Mouse (Mus musculus) retina, postnatal 7 days (tissue): Measurements from ENCODE around the gene Itgb2.

Experiments used
- DNase-seq: peaks from one replicate; pipeline ENCODE4 v3.0.0-alpha.2; 2012; ENCODE audit warnings: low read depth, low spot score

Itgb2 gene

DNA sequence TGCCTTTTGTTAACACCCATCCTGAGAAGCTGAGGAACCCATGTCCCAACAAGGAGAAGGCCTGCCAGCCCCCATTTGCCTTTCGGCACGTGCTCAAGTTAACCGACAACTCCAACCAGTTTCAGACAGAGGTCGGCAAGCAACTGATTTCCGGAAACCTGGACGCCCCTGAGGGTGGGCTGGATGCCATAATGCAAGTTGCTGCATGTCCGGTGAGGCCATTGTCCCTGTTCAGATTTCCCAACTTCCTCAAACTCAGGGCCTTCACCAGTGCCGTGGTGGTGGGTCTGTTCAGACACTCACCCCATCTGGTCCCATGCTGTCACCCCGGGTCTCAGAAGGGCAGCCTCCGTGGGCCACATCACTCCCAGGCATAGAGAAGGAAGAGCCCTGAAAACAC lies 18.5 kb downstream of the Itgb2 start:
- no peak for DNase-seq

DNA sequence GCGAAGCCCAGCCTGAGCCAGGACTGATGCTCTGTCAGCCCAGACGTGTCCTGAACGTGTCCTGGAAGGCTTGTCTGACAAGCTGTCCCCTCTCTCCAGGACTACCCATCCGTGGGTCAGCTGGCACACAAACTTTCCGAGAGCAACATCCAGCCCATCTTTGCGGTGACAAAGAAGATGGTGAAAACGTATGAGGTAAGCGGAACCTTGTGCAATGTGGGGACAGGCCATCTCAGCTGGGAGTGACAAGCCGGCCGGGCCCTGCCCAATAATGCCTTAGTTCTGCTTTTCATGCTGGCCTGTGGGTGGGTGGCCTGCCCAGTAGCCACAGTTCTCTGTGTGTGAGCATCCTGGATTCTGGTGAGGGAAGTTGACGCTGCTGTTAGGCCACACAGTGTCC lies 20.8 kb downstream of the Itgb2 start:
- no peak for DNase-seq

DNA sequence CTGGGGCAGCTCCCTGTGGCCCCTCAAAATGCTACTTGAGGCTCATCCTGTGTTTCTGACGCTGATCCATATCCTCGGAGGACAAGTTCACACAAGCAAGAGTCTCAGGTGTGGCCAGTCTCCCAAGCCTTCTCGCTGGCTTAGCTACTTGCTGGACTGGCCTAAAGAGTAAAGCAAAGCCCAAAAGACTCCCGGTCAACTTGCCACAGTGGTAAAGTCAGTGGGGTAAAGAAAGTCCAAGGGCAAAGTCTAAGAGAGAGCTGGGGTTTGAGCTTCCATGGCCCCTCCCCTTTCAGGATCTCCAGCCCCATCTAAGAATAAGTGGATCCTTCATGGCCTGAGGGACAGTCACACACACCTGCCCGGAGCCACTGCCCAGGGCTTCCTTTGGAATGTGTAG lies 22.1 kb downstream of the Itgb2 start:
- DNase-seq: no peak

DNA sequence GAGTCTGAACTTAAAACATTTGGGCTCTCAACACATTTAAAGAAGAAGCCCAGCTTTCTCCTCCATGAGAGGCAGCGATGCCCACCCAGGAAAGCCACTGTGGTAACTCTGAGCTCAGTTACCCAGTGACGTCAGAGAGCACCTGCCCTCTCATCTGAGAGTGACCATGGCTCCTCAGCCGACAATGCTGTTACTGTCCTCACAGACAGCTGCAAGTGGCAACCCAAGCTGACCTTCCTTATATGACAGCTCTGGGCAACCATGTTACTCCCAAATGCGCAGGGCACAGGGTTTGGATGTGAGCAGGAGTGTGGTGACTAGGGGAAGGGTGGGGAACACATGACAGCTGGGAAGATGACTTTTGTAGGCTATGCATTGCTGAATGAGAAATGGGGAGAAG lies 23.2 kb downstream of the Itgb2 start:
- DNase-seq: no peak

DNA sequence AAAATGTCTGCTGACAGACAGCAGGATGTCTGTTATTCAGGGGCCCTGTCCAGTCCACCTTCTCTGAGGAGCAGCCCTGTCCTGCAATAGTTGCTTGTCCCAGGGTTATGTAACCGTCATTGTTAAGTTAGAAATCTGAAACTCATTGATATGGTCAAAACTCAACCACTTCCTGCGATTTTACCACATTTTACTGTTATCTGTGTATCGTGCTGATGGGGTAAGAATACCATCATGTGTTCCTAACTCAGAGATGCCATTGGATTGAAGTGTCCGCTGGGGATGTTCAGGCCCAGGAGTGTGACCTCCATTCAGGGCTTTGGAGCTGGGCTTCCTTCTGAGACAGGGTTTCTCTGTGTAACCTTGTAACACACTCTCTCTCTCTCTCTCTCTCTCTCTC lies 24.9 kb downstream of the Itgb2 start:
- no peak for DNase-seq

DNA sequence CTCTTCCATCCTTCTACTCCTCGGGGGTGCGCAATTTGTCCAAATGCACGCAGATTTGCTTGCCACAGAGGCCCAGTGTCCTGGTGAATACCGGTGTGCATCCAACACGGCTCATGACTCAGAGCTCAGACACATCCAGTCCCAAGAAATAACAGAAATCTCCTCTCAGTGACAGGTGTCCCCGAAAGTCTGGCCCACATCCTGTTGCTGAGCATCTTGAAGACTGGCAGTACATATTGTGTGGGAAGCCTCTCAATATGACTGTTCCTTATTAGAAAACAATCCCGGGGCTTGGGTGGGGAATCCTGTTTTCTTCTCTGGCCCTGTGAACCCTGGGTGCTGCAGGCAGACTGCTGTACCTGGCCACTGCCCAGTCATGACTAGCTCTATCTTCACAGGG lies 26.6 kb downstream of the Itgb2 start:
- no peak for DNase-seq

DNA sequence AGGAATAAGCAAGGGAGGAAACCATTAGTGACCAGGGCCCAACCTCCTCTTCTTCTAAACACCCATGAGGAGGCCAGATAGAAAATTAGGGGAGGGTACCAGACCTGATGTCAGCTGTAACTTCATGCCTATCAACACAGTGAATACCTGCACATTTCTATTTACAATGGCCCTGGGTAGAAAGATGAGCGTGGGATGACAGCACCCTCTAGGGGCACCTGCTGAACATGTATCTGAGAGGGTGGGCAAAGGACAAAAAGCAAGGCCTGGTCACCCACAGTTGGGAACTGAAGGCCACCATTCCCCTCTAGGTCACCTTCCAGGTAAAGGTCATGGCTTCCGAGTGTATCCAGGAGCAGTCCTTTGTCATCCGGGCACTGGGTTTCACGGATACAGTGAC lies 27.6 kb downstream of the Itgb2 start:
- no peak for DNase-seq

DNA sequence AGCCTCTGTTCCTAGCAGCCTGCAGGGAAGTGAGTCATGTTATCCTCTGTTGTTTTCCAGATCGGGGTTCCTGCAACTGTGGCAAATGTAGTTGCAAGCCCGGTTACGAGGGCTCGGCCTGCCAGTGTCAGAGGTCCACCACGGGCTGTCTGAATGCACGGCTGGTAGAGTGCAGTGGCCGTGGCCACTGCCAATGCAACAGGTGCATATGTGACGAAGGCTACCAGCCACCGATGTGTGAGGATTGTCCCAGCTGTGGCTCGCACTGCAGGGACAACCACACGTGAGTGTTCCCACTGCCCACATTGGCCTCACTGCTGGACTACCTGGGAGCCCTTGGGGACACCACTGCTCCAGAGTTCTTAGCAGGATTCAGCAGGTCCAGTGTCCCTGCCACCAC lies 30.0 kb downstream of the Itgb2 start:
- DNase-seq: no peak

DNA sequence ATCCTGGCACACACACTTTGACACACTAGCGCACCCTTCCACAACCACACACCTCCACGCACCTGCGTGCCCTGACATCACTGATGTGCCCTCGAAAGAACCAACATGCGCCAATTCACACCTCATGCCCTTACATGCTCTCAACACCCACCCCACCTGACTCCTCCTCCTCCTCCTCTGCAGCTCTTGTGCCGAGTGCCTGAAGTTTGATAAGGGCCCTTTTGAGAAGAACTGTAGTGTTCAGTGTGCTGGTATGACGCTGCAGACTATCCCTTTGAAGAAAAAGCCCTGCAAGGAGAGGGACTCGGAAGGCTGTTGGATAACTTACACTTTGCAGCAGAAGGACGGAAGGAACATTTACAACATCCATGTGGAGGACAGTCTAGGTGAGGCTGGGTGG lies 30.8 kb downstream of the Itgb2 start:
- no peak for DNase-seq

DNA sequence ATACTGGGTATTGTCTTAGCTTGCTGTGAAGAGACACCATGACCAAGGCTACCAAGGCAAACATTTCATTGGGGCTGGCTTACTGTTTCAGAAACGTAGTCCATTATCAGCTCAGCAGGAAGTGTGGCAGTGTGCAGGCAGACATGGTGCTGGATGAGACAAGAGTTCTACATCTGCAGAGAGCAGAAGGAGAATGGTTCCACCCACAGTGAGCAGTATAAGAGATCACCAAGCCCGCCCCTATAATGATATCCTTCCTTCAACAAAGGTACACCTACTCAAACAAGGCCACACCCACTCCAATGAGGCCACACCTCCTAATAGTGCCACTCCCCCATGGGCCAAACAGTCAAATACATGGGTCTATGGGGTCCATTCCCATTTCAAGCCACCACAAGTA lies 31.5 kb downstream of the Itgb2 start:
- DNase-seq: no peak

DNA sequence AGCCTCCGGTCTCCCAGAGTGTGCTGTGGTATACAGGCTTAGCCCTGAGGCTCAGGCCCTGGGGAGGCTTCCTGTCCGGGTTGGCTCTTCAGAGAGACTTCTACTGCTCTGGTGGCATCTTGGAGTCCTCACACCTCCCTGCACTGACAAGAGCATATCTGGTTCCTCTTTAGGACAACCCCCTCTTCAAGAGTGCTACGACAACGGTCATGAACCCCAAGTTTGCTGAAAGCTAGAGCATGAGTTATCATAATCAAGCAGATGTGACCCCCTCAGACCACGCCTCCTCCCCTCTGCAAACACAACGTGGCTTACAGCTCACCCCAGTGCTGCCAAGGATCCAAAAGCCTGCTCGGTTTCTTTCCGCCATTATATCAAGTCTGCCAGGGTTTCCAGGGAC lies 35.0 kb downstream of the Itgb2 start:
- DNase-seq: no peak

DNA sequence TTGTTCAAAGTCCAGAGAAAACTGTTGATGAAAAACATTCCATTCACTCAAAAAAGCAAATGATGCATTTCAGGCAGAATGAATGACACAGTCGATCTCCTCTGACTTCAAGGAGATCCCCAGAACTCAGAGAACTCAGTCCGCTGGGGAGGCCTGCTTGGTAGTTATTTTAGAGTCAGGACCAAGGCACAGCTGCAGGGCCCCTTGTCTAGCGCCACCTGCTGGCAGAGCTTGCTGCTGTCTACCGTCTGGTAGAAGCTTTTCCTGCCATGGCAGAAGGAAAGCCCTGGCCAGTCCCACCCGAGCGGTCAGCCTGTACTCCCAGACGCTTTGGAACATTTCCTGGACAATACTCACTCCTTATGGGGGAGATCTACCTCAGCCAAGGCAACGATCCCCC lies 36.6 kb downstream of the Itgb2 start:
- no peak for DNase-seq

DNA sequence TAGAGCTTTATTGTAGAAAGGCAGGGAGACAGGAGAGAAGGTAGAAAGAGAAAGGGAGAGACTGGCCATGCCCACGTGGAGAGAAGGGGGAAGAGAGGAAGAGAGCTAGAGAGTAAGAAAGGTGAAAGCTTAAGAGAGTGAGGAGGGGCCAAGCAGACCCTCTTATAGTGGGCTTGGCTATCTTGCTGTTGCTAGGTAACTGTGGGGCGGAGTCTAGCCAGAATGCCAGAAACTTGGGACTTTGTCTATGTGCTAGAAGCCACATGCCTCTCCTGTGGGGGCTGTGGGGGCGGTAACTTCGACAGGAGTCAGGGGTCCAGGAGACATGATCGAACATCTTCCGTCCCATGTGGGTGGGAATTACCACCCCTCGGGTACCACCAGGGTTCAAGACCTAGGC lies 39.4 kb downstream of the Itgb2 start:
- DNase-seq: no peak

DNA sequence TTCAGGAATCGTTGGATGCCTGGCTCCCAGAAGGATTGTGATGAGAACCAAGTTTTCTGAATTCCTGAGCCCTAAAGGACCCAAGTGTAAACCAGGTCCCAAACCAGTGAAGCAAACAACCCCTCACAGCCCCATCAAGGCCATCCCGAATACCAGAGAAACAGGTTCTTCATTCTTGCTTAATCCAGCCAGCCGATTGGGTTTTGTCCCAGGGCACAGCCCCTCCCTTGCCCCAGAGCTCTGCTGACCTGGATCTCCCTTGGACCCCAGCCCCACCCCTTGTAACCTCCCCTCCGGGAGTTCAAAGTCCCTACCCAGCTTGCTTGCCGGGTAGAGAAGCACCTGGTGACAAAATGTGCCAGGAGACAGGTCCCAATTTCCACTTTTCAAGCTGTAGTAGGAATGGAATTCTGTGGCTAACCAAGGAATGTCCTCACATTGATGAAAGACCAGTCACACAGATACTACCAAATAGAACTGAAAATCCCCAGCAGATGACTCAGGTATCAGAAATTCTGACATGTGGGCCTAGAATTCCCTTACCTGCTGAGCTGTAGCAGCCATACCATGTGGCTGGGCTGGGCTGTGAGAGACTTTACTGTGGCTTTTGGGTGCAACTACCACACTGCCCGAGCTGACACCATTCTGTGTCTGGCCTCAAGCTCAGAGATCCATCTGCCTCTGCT lies 40.1 kb downstream of the Itgb2 start:
- DNase-seq: no peak

DNA sequence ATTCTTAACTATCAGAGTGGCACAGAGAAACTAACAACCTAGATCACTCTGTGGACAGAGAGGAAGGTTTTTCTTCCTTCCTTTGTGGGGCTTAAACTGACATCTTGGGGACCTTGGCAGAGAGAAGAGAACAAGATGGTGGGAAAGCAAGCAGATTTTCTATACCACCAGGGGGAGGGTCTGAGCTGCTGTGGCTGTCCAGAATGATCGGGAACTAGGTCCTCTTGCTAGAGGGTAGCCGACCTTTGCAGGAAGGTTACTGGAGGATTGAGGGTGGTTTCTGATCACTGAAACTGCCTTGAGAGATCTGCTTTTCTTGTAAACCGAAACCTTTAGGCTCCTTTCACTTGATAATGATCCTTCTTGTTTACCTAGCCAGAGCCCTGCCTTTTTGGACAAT lies 42.2 kb downstream of the Itgb2 start:
- DNase-seq: no peak

DNA sequence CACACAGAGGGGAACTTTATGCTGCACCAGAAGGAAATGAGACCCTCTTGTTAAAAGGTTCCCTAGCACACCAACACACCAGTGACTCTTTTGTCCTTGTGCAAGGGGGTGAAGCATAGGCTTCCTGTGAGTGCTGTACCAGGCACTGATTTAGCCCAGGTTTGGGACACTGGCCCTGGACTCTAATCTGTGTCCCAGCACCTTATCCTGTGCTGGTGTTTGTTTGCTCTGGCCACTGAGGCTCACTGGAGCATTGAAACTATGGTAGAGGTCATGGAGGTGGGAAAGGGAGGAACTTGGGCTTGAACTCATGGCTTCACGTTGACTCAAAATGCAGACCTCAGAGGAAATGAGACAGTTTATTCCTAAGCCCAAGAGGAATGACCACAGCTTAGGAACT lies 43.1 kb downstream of the Itgb2 start:
- DNase-seq: no peak

DNA sequence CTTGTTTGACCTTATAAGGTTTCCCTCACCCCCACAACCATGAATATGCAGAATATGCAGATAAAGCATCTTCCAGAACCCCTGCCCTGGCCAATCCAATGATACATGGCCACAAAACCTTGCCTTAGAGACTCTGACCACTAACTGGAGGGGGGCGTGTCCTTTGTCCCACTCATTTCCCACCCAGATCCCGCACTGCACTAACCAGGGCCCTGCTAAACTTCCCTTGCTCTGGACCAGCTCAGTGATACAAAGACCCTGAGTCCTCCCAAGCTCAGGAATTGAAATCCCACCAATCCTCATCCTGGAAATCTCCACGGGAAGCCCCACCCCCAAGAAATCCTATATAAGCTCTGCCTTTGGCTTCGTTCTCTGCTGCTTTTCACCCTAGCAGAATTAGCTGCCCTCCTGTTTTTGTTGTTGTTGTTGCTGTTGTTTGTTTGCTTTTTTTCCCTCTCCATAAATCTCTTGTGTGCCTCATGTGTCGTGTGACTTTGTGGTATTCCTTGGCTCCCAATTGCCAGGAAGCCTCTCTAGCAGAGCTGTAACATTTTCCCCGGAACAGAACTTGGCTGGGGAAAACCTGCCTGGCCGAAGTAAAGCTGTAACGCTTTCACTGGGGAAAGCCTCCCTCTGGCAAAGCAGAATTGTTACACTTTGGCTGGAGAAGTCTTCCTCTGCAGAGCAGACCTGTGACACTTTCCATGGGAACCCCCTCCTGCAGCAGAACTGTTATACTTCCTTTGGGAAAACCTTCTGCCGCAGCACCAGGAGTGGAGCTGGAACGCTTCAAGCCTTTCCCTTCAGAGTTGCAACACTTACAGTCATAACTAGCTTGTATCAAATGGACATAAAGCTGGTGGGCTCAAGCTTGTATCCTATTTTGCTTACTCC lies 50.2 kb downstream of the Itgb2 start:
- DNase-seq: no peak

DNA sequence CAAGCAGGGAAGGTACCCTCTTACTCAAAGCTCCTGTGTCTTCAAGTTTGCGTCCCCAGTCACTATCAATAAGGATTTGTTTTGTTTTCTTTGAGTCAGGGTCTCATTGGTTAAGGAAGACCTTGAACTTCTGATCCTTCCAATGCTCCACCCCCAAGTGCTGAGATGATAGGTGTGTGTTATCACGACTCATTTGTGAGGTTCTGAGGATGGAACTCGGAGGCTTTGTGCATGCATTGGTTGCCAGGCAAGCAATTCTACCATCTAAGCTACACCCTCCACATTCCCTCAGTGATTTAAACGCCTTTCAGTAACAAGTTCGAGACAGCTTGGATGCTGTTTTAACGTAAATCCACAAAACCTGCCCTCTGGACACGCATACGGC lies 51.0 kb downstream of the Itgb2 start:
- no peak for DNase-seq

DNA sequence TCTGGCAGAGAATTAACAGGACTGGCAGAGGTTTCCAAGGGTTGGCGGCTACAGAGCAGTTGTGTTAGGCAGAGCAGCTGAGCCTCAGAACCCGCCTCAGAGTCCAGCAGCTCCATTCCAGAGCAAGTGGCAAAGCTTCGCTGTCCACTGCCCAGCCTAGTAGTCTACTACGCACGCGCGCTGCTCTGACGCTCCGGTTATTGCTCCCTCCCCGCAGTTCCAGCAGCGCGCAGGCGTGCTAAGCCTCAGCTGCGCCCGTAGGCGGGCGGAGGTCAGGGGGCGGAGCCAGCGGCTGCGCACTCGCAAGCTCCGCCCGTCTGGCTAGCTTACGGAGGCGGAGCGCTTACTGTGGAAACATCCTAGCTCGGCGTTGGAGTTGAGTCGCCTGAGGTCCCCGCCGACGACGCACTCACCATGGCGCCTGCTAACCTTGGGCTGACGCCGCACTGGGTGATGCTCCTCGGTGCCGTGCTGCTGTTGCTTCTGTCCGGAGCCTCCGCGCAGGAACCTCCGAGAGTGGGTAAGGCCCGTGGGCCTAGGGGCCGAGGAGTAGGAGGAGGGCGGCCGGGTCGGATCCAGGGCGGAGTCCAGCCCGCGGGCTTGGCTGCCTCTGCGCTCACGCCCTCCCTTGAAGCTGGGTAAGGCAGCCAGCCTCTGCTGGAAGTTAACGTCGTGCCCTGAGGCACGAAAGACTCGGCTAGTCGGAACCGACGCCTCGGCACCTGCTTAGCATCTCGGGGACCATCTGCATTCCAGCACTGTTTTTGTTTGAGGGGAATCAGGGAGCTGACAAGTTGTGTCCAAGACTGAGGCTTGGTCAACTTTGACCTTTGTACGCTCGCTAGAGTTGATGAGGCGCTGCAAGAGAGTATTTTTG lies 51.6 kb downstream of the Itgb2 start, which contains the start of gene Pttg1ip:
Gene Pttg1ip, plus strand, starts transcription at position 313 of the 877 bp plus-strand sequence.
- DNase-seq: peak; percentile 96

DNA sequence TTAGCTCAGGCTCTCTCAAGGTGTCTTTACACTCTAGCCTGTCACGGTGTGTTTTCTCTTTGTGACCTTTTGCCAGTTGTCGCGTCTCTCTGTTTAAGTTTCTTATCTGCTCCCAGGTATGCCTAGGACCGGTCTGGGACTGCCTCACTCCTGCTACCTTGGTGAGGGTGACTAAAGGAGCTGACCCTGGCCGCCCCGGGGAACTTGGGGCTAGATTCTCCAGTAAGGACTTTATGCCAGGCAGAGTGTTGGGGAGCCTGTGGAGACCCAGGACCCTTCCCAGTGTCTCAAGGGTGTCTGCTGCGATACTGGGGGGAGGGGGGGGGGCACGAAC lies 52.2 kb downstream of the Itgb2 start:
- no peak for DNase-seq

DNA sequence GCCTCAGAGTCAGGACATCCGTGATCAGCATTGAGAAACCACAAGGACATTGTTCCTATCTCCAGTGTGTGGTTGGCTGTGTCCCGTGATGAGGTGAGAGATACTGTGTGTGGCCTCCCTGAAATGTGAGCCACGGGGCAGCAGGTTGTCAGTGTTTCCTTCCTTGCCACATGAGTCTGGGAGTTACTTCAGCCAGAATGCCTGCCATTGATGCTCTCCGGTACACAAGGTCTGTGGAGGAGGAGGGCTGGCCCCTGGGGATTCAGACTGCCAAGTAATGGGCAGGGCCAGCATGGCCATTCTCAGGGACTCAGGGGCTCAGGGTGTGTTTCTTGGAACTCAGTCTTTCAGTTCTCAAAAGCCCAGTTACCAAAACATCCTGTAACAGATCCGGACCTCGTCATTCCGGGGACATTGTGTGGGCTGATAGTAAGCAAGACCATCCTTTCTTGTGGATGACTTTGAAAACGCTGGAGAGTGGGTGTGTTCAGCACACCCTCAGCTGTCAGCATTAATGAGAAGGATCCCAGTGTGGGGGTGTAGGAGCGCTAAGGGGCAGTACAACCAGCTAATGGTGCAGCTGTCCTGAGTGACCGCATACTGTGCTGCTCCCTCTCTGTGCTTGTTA lies 53.9 kb downstream of the Itgb2 start:
- no peak for DNase-seq

DNA sequence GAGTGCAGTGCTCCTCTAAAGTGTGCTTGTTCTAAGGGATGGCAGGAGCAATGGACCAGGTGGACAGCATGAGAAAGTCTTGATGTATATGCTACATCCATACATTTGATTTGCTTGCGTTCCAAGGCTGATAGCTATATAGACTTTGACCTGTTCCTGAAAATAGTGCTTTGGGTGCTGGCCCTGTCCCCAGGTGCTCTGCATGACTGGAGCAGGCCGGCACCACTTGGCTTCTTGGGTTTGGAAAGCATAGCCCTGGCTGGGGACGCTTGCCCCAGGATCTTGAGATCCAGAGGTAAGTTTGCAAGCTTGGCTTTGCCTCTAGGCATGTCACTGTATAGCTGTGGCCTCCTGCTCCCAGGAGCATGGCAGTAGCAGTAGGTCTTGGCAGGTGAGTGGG lies 56.6 kb downstream of the Itgb2 start:
- DNase-seq: no peak
